Mouse (Mus musculus) liver, embryonic 15.5 days (tissue): Measurements from ENCODE around the gene Cbwd1. TPM values are rescaled to one million over a fixed set of nuclear protein-coding genes. Genes with fewer than 3 reads are reported as not detected.

Experiments
- ATAC-seq: fragments of 200-750 bp; cut with Nextera tagmentation; 2 replicates; pipeline ENCODE4 v1.8.0; 2017; ENCODE audit warnings: moderate number of reproducible peaks, mild to moderate bottlenecking, moderate library complexity; ENCODE audit not compliant: insufficient read depth
- H3K27ac ChIP-seq: fragments of 300-500 bp; sonication (generic); replicated peaks from 2 replicates; pipeline ENCODE4 v1.5.1; 2015; ENCODE audit warnings: mild to moderate bottlenecking, inconsistent platforms
- H3K27me3 ChIP-seq: fragments of 300-500 bp; sonication (generic); 2 replicates; pipeline ENCODE4 v1.6.1; 2015; ENCODE audit warnings: mild to moderate bottlenecking, inconsistent platforms
- H3K36me3 ChIP-seq: fragments of 300-500 bp; sonication (generic); replicated peaks from 2 replicates; pipeline ENCODE4 v1.6.1; 2015; ENCODE audit warnings: moderate library complexity, mild to moderate bottlenecking, inconsistent platforms
- H3K4me1 ChIP-seq: fragments of 300-500 bp; sonication (generic); replicated peaks from 2 replicates; pipeline ENCODE4 v1.6.1; 2015; ENCODE audit warnings: inconsistent platforms
- H3K4me2 ChIP-seq: fragments of 300-500 bp; sonication (generic); 2 replicates; pipeline ENCODE4 v1.6.1; 2015; ENCODE audit warnings: moderate library complexity, mild to moderate bottlenecking, inconsistent platforms
- H3K4me3 ChIP-seq: fragments of 300-500 bp; sonication (generic); replicated peaks from 2 replicates; pipeline ENCODE4 v1.5.1; 2015; ENCODE audit warnings: mild to moderate bottlenecking, inconsistent platforms
- H3K9ac ChIP-seq: fragments of 300-500 bp; sonication (generic); 2 replicates; pipeline ENCODE4 v1.6.1; 2015; ENCODE audit warnings: moderate library complexity, mild to moderate bottlenecking, inconsistent platforms
- H3K9me3 ChIP-seq: fragments of 300-500 bp; sonication (generic); replicated peaks from 2 replicates; pipeline ENCODE4 v1.6.1; 2016; ENCODE audit warnings: inconsistent platforms
- WGBS: fragments of 180-500 bp; shearing (Covaris S2); methylation state at CpG from one replicate; pipeline ENCODE4 v1.1.7; 2015; ENCODE audit warnings: mixed read lengths; ENCODE audit not compliant: insufficient replicate concordance; 5-methylcytosine and 5-hydroxymethylcytosine counted together
- polyA plus RNA-seq: library from polyadenylated mRNA; unstranded; fragments of >200 nt; fragmentation: Nextera tagmentation; extraction: Ambion mirVana; gene quantifications from 2 replicates; pipeline ENCODE4 v1.2.1, GENCODE M21; 2015

Gene Cbwd1
- polyA plus RNA-seq, 1 experiment from 2014 or later, result 8.1 TPM

- Histone ChIP-seq H3K9ac (no peak overlapping the region), H3K9me3 (no peaks in the 10 kb centered on the region), H3K36me3 (no peaks in the 10 kb centered on the region), H3K27me3 (peaks cover 76% of the 10 kb centered on the region), H3K27ac (no peak overlapping the region), H3K4me3 (no peak overlapping the region), H3K4me1 (no peaks in the 10 kb centered on the region), H3K4me2 (no peak overlapping the region)
- WGBS, result 34% methylated on average over 2 of the region's 2 CpGs
- no peak for ATAC-seq
These were observed 58.6 kb downstream of the Cbwd1 start for GRCm38 (mm10) chr19:24902821-24903220.

- no peaks in the 10 kb centered on the region for H3K4me1 ChIP-seq
- WGBS, result 0% methylated on average over 2 of the region's 2 CpGs
- no peak overlapping the region for H3K4me3 ChIP-seq
- H3K9ac ChIP-seq, result no peak overlapping the region
- H3K27ac ChIP-seq, result no peak overlapping the region
- no peak overlapping the region for H3K4me2 ChIP-seq
- no peak for ATAC-seq
- H3K27me3 ChIP-seq, result peaks cover 82% of the 10 kb centered on the region
- no peaks in the 10 kb centered on the region for H3K9me3 ChIP-seq
- no peaks in the 10 kb centered on the region for H3K36me3 ChIP-seq
These were observed 59.2 kb downstream of the Cbwd1 start for GRCm38 (mm10) chr19:24902256-24902655.

- 8% methylated on average over 3 of the region's 3 CpGs for WGBS
- no peak overlapping the region for H3K9ac ChIP-seq
- no peak overlapping the region for H3K4me3 ChIP-seq
These were observed 59.7 kb downstream of the Cbwd1 start for GRCm38 (mm10) chr19:24901666-24902065.

GRCm38 (mm10) chr19:24900581-24901220, 60.7 kb downstream of the Cbwd1 start, which contains the start of gene Foxd4:
Gene Foxd4, minus strand, starts transcription at chr19:24901197.
- Histone ChIP-seq H3K36me3 (no peaks in the 10 kb centered on the region), H3K4me3 (peak within 1 kb of the TSS; percentile 20), H3K27ac (no peak within 1 kb of the TSS), H3K9me3 (no peaks in the 10 kb centered on the region), H3K27me3 (peaks cover 92% of the 10 kb centered on the region), H3K4me2 (peak within 1 kb of the TSS; percentile 48), H3K9ac (no peak within 1 kb of the TSS), H3K4me1 (no peaks in the 10 kb centered on the region)
- WGBS, result 1% methylated on average over 27 of the region's 27 CpGs
- ATAC-seq, result no peak

More at GRCm38 (mm10) chr19:24901666-24902065, 59.7 kb downstream of the Cbwd1 start:
- no peaks in the 10 kb centered on the region for H3K4me1 ChIP-seq
- H3K27ac ChIP-seq, result no peak overlapping the region
- peaks cover 83% of the 10 kb centered on the region for H3K27me3 ChIP-seq
- no peaks in the 10 kb centered on the region for H3K36me3 ChIP-seq
- H3K4me2 ChIP-seq, result no peak overlapping the region
- no peaks in the 10 kb centered on the region for H3K9me3 ChIP-seq
- no peak for ATAC-seq

GRCm38 (mm10) chr19:24899578-24900544, 61.5 kb downstream of the Cbwd1 start:
- ATAC-seq, result no peak
- WGBS, result 1% methylated on average over 84 of the region's 84 CpGs

GRCm38 (mm10) chr19:24898737-24899577, 62.5 kb downstream of the Cbwd1 start:
- H3K27me3 ChIP-seq, result peaks cover 88% of the 10 kb centered on the region
- ATAC-seq, result no peak
- no peaks in the 10 kb centered on the region for H3K9me3 ChIP-seq
- H3K36me3 ChIP-seq, result no peaks in the 10 kb centered on the region
- no peak overlapping the region for H3K27ac ChIP-seq
- no peaks in the 10 kb centered on the region for H3K4me1 ChIP-seq
- WGBS, result 5% methylated on average over 34 of the region's 34 CpGs
- H3K4me2 ChIP-seq, result peak overlapping the region; percentile 48
- peak overlapping the region; percentile 20 for H3K4me3 ChIP-seq
- no peak overlapping the region for H3K9ac ChIP-seq

More at GRCm38 (mm10) chr19:24899578-24900544, 61.5 kb downstream of the Cbwd1 start:
- Histone ChIP-seq H3K4me3 (peak overlapping the region; percentile 20), H3K27me3 (peaks cover 96% of the 10 kb centered on the region), H3K4me1 (no peaks in the 10 kb centered on the region), H3K36me3 (no peaks in the 10 kb centered on the region), H3K9ac (no peak overlapping the region), H3K4me2 (peak overlapping the region; percentile 48), H3K27ac (no peak overlapping the region), H3K9me3 (no peaks in the 10 kb centered on the region)

GRCm38 (mm10) chr19:24897896-24898736, 63.3 kb downstream of the Cbwd1 start:
- H3K27me3 ChIP-seq, result peaks cover 81% of the 10 kb centered on the region
- WGBS, result 3% methylated on average over 20 of the region's 20 CpGs
- H3K4me2 ChIP-seq, result no peak overlapping the region
- H3K36me3 ChIP-seq, result no peaks in the 10 kb centered on the region
- no peak overlapping the region for H3K9ac ChIP-seq
- H3K27ac ChIP-seq, result no peak overlapping the region
- no peaks in the 10 kb centered on the region for H3K4me1 ChIP-seq
- H3K4me3 ChIP-seq, result no peak overlapping the region
- no peak for ATAC-seq
- H3K9me3 ChIP-seq, result no peaks in the 10 kb centered on the region

- Histone ChIP-seq H3K4me2 (no peak overlapping the region; the same call in 1 of the 2 replicates), H3K36me3 (no peaks in the 10 kb centered on the region), H3K27ac (no peak overlapping the region), H3K9me3 (no peaks in the 10 kb centered on the region), H3K4me3 (no peak overlapping the region), H3K4me1 (no peaks in the 10 kb centered on the region), H3K27me3 (peaks cover 73% of the 10 kb centered on the region), H3K9ac (no peak overlapping the region)
- no peak for ATAC-seq
- 2% methylated on average over 57 of the region's 57 CpGs for WGBS
These were observed 64.2 kb downstream of the Cbwd1 start for GRCm38 (mm10) chr19:24897006-24897895.

- no peak overlapping the region for H3K4me2 ChIP-seq
- no peaks in the 10 kb centered on the region for H3K4me1 ChIP-seq
- H3K27ac ChIP-seq, result no peak overlapping the region
- no peak overlapping the region for H3K4me3 ChIP-seq
- peaks cover 66% of the 10 kb centered on the region for H3K27me3 ChIP-seq
- H3K36me3 ChIP-seq, result no peaks in the 10 kb centered on the region
- no peak overlapping the region for H3K9ac ChIP-seq
- no peaks in the 10 kb centered on the region for H3K9me3 ChIP-seq
- no peak for ATAC-seq
- WGBS, result 18% methylated on average over 4 of the region's 4 CpGs
These were observed 64.9 kb downstream of the Cbwd1 start for GRCm38 (mm10) chr19:24896536-24896935.
